Mouse (Mus musculus) erythroblast, adult 5-6 weeks (primary cell): Measurements from ENCODE around the gene Sult2b1. TPM values are rescaled to one million over a fixed set of nuclear protein-coding genes. Genes with fewer than 3 reads are reported as not detected.

Experiments used
- ATAC-seq: replicated peaks from 2 replicates; pipeline ENCODE4 v1.8.0; 2016; ENCODE audit warnings: moderate number of reproducible peaks, mild to moderate bottlenecking, moderate TSS enrichment, inconsistent platforms; ENCODE audit not compliant: poor library complexity, low FRiP score, severe bottlenecking
- total RNA-seq, 2 experiments: library from RNA; stranded (forward) in 1 of 2; stranded (reverse) in 1 of 2; fragments of 150-400 nt in 1 of 2; fragments of 200-764, 138-1000 nt in 1 of 2; gene quantifications; 2 replicates each; pipeline versions ENCODE4 v1.2.3 to v1.2.4; 2015 to 2017; ENCODE audit warnings: low replicate concordance in 2 of 2

Gene Sult2b1
- total RNA-seq (2015; ENCODE audit: low replicate concordance), result not detected in 2 replicates
- not detected in 2 replicates for total RNA-seq (2017; ENCODE audit: low replicate concordance)

DNA sequence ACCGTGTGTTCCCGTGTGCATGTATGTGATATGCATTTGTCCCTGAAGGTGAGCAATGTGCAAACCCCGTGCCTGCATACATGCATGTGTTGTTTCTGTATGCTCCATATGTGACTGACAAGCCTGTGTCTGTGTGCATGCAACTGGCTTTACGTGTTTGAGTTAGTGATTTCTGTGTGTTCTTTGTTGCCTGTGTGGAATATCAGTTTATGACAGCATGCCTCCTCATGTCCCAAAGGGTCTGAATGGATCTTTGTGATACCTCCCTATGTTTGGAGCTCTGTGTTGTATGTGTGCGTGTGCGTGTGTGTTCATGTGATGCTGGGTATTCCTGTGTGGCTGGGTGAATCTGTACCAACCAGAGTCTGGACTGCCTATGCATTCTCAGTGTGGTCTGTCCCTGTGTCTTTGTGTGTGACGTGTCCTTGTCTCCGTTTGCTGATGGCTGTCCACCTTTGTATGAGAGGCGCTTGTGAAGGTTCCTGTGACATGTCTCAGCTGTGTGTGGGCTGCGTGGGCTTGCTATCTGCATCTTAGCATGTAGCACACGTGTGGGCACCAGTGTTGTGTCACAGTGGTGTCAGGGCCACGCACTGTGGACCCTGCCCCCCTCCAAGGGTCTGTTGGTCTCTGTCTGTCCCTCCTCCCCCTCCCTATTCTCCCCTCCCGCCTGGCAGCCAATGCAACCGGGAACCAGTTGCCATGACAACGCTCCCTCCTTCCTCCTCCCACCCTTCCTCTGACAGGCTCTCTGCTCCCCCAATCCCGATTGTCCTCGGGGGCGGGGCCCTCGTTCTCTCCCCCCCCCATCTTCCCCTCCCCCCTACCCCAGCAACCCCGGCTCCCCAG lies at the start of gene Sult2b1:
Gene Sult2b1, minus strand, starts transcription at position 146 of the 849 bp plus-strand sequence.
- no peak for ATAC-seq

GRCm38 (mm10) chr7:45833924-45834323 lies 49.5 kb upstream of the Sult2b1 start:
- ATAC-seq, result no peak

DNA sequence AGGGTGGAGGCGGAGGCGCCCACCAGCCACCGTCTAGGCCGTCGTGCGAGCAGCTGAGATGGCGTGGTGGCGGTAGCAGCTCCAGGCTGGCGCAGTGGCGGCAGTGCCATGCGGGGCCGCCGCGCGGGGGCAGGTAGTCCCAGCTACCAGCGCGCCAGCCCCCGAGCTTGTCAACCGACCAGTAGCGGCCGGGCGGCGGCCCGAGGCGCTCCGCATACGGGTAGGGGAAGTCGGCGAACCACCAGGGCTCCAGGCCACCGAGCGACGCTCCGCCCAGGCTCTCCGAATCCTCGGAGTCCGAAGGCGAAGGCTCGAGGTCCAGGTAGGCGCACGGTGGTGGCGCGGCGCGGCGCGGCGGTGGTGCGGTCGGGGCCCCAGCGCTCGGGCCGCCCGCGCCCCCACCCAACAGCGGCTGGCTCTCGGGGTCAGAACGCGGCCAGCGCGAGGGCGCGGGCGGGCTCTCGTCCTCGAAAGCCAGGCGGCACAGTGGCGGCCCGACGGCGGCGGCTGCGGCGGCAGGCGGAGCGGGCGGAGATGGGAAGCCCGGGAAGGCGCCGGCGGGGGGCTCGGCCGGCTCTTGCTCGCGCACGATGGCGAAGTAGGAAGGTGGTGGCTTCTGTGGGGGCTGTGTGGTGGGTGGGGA lies 48.8 kb upstream of the Sult2b1 start:
- ATAC-seq, result no peak

- no peak for ATAC-seq
Measured at GRCm38 (mm10) chr7:45832428-45832827, 48.0 kb upstream of the Sult2b1 start.

GRCm38 (mm10) chr7:45831128-45831525 lies 46.7 kb upstream of the Sult2b1 start:
- ATAC-seq, result no peak

DNA sequence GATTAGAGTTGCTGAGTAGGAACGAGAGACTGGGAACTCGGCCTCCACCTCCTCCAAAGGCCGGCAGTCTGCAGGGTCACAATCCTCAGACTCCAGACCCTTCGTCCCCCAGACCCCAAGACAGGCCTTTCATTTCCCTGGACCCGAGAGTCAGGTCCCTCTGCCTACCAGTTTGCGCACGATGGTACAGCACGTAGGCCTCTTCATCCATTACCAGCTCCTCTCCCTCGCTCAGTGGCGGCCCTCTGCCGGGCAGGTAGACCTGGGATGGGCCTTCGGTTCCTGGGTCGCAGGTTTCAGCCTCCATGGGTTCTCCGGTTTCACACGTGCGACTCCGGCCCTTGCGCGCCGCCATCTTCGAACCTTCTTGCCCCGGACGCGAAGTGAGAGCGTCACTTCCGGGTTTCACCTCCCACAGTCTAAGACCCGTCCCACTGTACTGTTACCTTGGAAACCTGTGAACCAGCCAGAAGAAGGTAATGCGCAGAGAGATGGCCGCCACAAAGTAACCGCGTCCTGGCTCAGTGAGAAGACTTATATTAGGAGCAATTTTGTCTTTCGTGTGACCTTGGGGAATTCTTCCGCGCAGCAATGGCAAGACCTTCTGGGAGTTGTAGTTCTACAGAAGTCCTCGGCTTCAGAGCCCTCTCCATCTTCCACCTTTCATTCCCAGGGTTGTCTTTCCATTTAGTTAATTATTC lies 46.1 kb upstream of the Sult2b1 start, which contains the start of gene Grwd1:
Gene Grwd1, minus strand, starts transcription at position 518 of the 701 bp plus-strand sequence.
- ATAC-seq, result peak; percentile 78

GRCm38 (mm10) chr7:45826631-45827030 lies 42.2 kb upstream of the Sult2b1 start:
- no peak for ATAC-seq

- no peak for ATAC-seq
Measured at GRCm38 (mm10) chr7:45824598-45824997, 40.1 kb upstream of the Sult2b1 start, which contains the start of gene Kcnj14. Gene Kcnj14 (minus strand): TSS chr7:45824782.

GRCm38 (mm10) chr7:45820913-45821312 lies 36.4 kb upstream of the Sult2b1 start:
- ATAC-seq, result no peak

DNA sequence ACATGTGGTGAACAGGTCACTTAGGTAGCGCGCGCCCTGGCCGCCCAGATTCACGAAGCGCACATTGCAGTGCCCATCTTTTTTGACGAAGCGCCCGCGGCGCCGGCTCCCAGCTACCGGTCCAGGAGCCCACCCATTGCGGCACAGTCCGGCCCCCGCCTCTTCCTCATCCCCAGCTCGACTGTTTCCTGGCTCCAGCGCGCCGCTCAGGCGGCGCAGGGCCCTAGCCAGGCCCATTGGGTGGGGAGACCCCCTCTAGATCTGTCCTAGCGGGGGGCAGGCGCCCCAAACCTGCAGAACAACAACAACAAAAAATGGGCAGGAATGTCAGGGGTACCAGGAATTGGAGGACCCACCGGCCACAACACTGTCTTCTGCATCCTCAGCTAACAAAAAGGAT lies 35.4 kb upstream of the Sult2b1 start:
- no peak for ATAC-seq

GRCm38 (mm10) chr7:45815984-45816351 lies 31.5 kb upstream of the Sult2b1 start:
- no peak for ATAC-seq

DNA sequence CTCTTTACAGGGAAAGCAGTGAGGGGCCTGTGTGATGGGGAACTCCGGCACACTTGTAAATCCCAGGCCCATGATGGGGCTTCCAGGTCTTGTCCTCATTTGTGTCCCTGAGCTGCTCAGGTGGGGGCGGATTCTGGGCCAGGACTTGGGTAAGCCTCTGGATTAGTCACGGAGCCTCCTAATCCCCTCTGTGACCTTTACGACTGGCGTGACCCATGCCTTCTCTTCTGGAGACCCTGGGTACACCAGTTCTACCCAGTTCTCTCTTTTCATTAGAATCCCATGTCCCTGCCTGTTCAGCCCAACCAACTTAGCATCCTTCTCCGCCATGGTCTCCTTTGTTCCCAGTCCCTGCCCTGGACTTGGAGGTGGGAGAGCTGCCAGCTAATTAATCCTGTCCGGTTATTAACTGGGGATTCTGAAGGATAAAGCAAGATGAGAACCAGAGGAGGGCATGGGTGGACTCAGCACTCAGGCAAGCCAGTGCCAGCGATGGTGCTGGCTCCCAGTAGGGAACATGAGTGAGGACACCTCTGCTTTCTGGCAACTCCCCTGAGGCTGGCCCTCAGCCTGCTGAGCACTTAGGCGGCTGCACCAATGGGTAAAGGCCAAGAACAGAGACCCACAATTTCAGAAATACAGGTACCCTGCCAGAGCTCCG lies 31.0 kb upstream of the Sult2b1 start:
- no peak for ATAC-seq

DNA sequence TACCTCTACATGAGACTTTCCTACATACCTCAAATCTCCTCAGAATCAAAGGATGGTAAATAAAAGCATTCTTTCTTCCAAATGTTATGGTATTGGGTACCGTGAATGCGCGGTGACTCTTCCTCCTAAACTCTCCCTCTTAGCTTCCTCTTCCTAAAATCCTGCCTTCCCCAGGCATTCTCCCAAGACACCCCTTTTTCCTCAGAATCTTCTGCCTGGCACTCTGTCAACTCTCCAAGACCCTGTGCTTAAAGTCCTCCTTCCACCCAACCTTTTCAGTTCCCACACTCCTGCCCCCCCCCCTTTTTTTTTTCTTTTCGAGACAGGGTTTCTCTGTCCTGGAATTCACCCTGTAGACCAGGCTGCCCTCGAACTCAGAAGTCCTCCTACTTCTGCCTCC lies 30.4 kb upstream of the Sult2b1 start:
- no peak for ATAC-seq

- peak; percentile 95 for ATAC-seq
Measured at GRCm38 (mm10) chr7:45813787-45814779, 29.6 kb upstream of the Sult2b1 start, which contains the start of gene Cyth2. Gene Cyth2 (minus strand): TSS chr7:45814581.

- no peak for ATAC-seq
Measured at GRCm38 (mm10) chr7:45812921-45813320, 28.5 kb upstream of the Sult2b1 start.

DNA sequence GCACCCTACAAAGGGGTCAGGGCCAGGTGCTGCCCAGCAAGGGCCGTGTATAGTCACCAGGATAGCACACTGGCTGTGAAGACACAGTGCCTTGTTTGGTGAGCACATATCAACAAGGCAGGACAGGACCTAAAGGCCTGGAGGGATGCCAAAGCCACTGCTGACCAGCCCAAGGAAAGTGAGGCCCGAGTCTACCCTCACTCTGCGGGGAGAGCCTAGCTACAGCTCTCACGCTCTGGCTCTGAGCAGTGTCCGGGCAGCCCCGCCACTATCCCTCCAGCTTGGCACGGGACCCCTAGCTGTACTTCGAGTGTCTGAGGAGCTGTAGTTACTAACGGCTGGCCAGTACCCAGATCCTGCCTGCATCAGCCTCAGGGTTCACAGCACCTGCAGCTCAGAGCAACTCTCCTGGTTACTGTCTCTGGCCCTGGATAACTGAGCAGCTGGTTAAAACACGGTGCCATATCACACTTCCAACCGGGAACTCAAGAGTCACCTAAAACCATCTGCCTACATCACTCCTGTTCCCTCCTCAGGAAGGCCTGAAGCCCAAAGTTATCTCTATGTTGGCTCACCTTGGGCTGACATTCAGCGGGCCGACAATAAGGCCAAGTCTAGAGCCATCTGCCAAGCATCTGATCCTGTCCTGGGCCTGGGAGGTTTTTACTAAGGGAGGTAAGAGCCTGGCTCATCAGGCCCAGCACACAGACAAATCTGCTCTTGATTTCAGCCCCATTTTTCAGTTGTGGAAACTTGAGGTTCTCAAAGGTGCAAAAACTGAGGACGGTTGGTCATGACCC lies 25.0 kb upstream of the Sult2b1 start:
- ATAC-seq, result no peak

DNA sequence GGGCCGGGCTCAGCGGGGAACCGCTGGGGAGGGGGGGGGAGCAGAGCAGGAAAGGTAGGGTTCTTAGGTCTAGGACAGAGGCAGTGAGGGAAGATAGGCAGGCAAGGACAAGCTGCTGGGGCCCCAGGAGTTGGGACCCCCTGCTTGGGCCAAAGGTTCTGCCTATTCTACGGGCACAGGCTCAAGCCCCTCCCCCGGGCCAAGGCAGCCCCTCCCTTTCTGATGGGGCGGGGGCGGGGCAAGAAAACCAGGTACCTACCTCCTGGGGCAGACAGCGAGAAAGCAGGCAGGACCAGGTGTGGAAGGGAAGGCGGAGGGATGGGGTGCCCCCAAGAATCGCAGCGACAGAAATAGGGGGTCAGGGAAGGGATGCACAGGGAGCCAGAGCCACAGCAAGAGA lies 24.0 kb upstream of the Sult2b1 start:
- ATAC-seq, result no peak

GRCm38 (mm10) chr7:45805941-45806340 lies 21.5 kb upstream of the Sult2b1 start:
- ATAC-seq, result no peak
